Mouse (Mus musculus): ENCODE data around the gene Calcoco2. TPM values are rescaled to one million over a fixed set of nuclear protein-coding genes. Genes with fewer than 3 reads are reported as not detected.

Gene Calcoco2
- polyA plus RNA-seq, 1 experiment from 2014 or later = not detected

DNA sequence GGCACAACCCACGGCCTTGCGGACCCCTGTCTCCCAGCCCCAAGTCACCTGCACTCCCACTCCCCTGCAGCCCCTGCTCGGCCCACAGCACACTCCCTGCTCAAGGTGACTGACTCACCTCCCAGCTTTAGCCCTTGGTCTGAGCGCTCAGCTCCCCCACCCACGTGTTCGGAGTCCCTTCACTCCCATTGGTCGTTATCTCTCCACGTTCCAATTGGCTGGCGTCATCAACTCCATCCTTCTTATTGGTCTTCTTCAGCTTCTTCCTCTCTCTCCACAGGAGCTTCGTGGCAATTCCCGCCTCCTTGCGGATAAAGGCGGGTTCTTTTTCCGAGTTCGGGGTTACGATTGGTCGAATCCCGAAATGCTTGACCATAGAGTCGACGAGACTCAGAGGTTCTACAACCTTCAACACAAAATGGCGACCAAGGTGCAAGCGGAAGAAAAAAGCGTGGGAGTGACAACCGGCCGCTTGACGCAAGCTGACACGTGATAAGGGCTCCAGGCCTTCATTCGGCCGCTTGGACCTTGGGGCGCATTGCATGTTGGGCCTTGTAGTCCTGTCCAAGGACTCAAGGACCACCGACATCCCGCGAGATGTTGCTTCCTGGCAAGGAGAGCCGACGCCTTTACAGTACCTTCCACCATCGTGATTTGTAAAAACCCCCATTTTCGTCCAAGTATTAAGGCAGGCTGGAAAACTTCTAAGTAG is 36.1 kb downstream of the Calcoco2 start, which contains the start of gene Atp5g1:
Atp5g1 (minus strand) TSS at position 162 of the 712 bp plus-strand sequence.
- Histone ChIP-seq H3K9ac (peak within 1 kb of the TSS; percentile 87), H3K4me1 (peaks cover 21% of the 10 kb centered on the region), H3K27ac (peak within 1 kb of the TSS; percentile 78), H3K4me3 (peak within 1 kb of the TSS; percentile 76), H3K9me3 (replicated peaks) (no peaks in the 10 kb centered on the region), H3K36me3 (ENCODE audit: poor library complexity, severe bottlenecking) (peaks cover 22% of the 10 kb centered on the region), H3K27me3 (peaks cover 4% of the 10 kb centered on the region; the same call in 1 of the 2 replicates), H3K4me2 (peak within 1 kb of the TSS; percentile 93)
- peak; percentile 97 for ATAC-seq
- under 1% methylated on average over 37 of the region's 37 CpGs for WGBS

GRCm38 (mm10) chr11:96075177-96075508 is 36.6 kb downstream of the Calcoco2 start:
- Histone ChIP-seq H3K4me3 (peak overlapping the region; percentile 76), H3K27ac (peak overlapping the region; percentile 66), H3K36me3 (ENCODE audit: poor library complexity, severe bottlenecking) (peaks cover 27% of the 10 kb centered on the region), H3K4me1 (peaks cover 21% of the 10 kb centered on the region), H3K9me3 (replicated peaks) (no peaks in the 10 kb centered on the region), H3K27me3 (peaks cover 4% of the 10 kb centered on the region; the same call in 1 of the 2 replicates), H3K4me2 (peak overlapping the region; percentile 93), H3K9ac (peak overlapping the region; percentile 87)
- ATAC-seq = no peak; the same call in 1 of the 2 replicates
- WGBS = under 1% methylated on average over 15 of the region's 15 CpGs

GRCm38 (mm10) chr11:96074351-96075176 is 37.2 kb downstream of the Calcoco2 start:
- peak overlapping the region; percentile 66 for H3K27ac ChIP-seq
- H3K4me2 ChIP-seq = peak overlapping the region; percentile 93
- ATAC-seq = no peak
- no peaks in the 10 kb centered on the region for H3K9me3 ChIP-seq (replicated peaks)
- H3K36me3 ChIP-seq (ENCODE audit: poor library complexity, severe bottlenecking) = peaks cover 28% of the 10 kb centered on the region
- 31% methylated on average over 17 of the region's 17 CpGs for WGBS
- peak overlapping the region; percentile 87 for H3K9ac ChIP-seq
- H3K4me3 ChIP-seq = peak overlapping the region; percentile 76
- peaks cover 4% of the 10 kb centered on the region; the same call in 1 of the 2 replicates for H3K27me3 ChIP-seq
- peaks cover 21% of the 10 kb centered on the region for H3K4me1 ChIP-seq

GRCm38 (mm10) chr11:96073295-96073993 is 38.3 kb downstream of the Calcoco2 start:
- 0 out of 2 replicates have a peak overlapping the region, but pooled peaks have one; percentile 76 for H3K4me3 ChIP-seq
- H3K4me2 ChIP-seq = peak overlapping the region; percentile 93
- peaks cover 21% of the 10 kb centered on the region for H3K4me1 ChIP-seq
- peaks cover 4% of the 10 kb centered on the region; the same call in 1 of the 2 replicates for H3K27me3 ChIP-seq
- no peak overlapping the region for H3K27ac ChIP-seq
- H3K9ac ChIP-seq = 0 out of 2 replicates have a peak overlapping the region, but pooled peaks have one; percentile 87
- ATAC-seq = no peak
- WGBS = 92% methylated on average over 9 of the region's 9 CpGs
- H3K9me3 ChIP-seq (replicated peaks) = no peaks in the 10 kb centered on the region
- H3K36me3 ChIP-seq (ENCODE audit: poor library complexity, severe bottlenecking) = peaks cover 28% of the 10 kb centered on the region

DNA sequence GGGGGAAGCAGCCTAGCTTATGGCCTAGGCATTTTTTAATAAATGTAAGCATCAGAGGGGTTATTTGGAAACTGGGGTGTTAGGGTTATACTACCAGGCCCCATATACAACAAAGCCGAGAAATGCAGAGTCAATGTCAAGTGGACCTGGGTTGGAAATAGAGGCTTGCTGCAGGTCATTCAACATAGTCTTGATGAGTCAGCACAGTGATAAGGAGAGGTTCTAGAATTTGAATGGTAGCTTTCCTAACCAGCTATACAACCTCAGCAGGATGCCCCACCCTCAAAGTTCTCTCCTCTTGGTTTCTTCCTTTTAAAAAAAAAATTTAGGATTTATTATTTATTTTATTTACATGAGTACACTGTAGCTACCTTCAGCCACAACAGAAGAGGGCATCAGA is 40.8 kb downstream of the Calcoco2 start:
- Histone ChIP-seq H3K4me3 (no peak overlapping the region), H3K9ac (no peak overlapping the region), H3K27me3 (no peaks in the 10 kb centered on the region), H3K9me3 (replicated peaks) (no peaks in the 10 kb centered on the region), H3K4me2 (no peak overlapping the region), H3K27ac (no peak overlapping the region), H3K36me3 (ENCODE audit: poor library complexity, severe bottlenecking) (peaks cover 28% of the 10 kb centered on the region), H3K4me1 (peaks cover 16% of the 10 kb centered on the region)
- no peak for ATAC-seq
- WGBS = 100% methylated on average over 1 of the region's 1 CpGs

GRCm38 (mm10) chr11:96070353-96070752 is 41.4 kb downstream of the Calcoco2 start:
- WGBS = 97% methylated on average over 7 of the region's 7 CpGs

DNA sequence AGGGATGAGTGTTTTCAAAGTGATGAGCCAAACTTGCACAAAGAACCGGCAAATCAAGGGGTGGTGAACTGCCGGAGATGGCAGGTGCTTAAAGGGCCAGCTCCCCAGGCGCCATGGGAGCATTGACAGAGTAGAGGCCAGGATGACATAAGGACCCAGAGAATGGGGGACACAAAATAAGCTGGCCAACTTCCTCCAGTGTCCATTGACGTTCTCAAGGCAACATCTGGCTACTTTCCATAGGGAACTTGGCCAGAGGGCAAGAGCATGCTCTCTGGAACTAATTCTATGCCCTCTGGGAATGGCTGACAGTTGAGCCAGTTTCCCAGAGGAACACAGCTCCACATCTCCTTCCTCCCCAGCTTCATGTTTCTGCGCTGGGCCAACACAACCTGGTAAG is 43.5 kb downstream of the Calcoco2 start:
- Histone ChIP-seq H3K9ac (no peak overlapping the region), H3K27ac (no peak overlapping the region), H3K4me3 (no peak overlapping the region), H3K27me3 (no peaks in the 10 kb centered on the region), H3K9me3 (replicated peaks) (no peaks in the 10 kb centered on the region), H3K4me2 (no peak overlapping the region), H3K4me1 (peaks cover 17% of the 10 kb centered on the region), H3K36me3 (ENCODE audit: poor library complexity, severe bottlenecking) (peaks cover 23% of the 10 kb centered on the region)
- WGBS = 76% methylated on average over 5 of the region's 5 CpGs
- no peak for ATAC-seq

More at GRCm38 (mm10) chr11:96070353-96070752, 41.4 kb downstream of the Calcoco2 start:
- no peak overlapping the region for H3K4me2 ChIP-seq
- H3K27ac ChIP-seq = no peak overlapping the region
- H3K9ac ChIP-seq = no peak overlapping the region
- peaks cover 21% of the 10 kb centered on the region for H3K4me1 ChIP-seq
- no peak overlapping the region for H3K4me3 ChIP-seq
- ATAC-seq = no peak
- H3K9me3 ChIP-seq (replicated peaks) = no peaks in the 10 kb centered on the region
- H3K27me3 ChIP-seq = no peaks in the 10 kb centered on the region
- H3K36me3 ChIP-seq (ENCODE audit: poor library complexity, severe bottlenecking) = peaks cover 28% of the 10 kb centered on the region

GRCm38 (mm10) chr11:96065215-96065911 is 46.4 kb downstream of the Calcoco2 start, which contains the start of gene Ube2z:
Gene Ube2z (minus strand): TSS chr11:96065388.
- Histone ChIP-seq H3K36me3 (ENCODE audit: poor library complexity, severe bottlenecking) (peaks cover 23% of the 10 kb centered on the region), H3K9ac (peak within 1 kb of the TSS; percentile 87), H3K4me3 (peak within 1 kb of the TSS; percentile 76), H3K27ac (peak within 1 kb of the TSS; percentile 73), H3K4me2 (peak within 1 kb of the TSS; percentile 89), H3K27me3 (no peaks in the 10 kb centered on the region), H3K4me1 (peaks cover 27% of the 10 kb centered on the region), H3K9me3 (replicated peaks) (no peaks in the 10 kb centered on the region)
- 3% methylated on average over 50 of the region's 50 CpGs for WGBS
- ATAC-seq = peak; percentile 99

DNA sequence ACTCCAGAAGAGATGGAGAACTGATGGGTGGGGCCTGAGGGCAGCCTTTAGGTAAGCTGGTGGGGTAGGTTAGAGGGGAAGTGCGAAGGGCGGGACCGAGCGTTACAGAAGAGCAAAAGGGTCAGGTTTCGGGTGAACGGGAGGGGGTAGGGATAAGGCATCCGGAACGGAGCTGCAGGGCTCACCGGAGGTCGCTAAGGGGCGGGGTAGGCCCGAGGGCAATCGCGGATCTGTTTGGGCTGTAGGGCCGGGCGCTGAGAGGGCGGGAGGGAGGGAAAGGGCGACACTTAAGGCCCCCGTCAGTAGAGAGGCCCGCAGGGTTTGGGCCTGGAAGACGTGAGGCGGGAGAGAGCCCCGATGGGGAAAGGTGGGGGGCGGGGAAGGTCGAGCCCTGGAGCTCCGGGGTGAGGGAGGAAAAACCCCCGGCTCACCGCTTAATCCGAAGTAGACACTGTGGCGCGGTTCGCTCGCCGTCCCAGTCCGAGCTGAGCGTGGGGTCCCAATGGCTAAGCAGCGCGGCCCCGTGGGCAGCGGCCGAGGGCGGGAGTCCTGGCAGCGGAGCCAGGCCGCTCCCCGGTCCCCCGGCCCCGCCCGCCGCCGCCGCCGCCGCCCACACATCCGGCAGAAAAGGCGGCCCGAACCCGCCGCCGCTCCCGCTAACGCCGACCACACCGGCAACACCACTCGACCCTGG is 47.1 kb downstream of the Calcoco2 start:
- Histone ChIP-seq H3K36me3 (ENCODE audit: poor library complexity, severe bottlenecking) (peaks cover 26% of the 10 kb centered on the region), H3K27me3 (no peaks in the 10 kb centered on the region), H3K4me1 (peaks cover 27% of the 10 kb centered on the region), H3K27ac (peak overlapping the region; percentile 73), H3K9ac (peak overlapping the region; percentile 87), H3K4me3 (peak overlapping the region; percentile 76), H3K4me2 (peak overlapping the region; percentile 89), H3K9me3 (replicated peaks) (no peaks in the 10 kb centered on the region)
- ATAC-seq = peak; percentile 68
- under 1% methylated on average over 49 of the region's 64 CpGs for WGBS

DNA sequence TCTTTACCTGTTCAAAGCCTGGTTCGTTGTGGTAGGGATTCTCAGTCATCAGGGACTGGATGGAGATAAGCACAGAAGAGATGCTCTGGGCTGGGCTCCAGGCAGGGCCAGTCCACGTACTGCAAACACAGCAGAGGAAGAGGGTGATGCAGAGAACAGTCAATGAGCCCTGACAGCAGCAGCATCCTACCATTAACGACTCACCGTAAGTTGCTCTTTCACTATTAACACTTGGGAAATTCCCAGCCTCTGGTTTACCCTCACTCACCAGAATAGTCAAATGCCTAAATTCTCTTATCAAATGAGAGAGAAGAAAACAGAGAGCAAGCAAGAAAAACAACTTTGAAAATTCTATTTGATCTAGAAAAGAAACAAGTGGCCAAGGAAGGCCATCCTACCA is 53.5 kb downstream of the Calcoco2 start:
- Histone ChIP-seq H3K9me3 (replicated peaks) (no peaks in the 10 kb centered on the region), H3K27ac (no peak overlapping the region), H3K4me1 (peaks cover 11% of the 10 kb centered on the region), H3K4me3 (no peak overlapping the region), H3K4me2 (no peak overlapping the region), H3K27me3 (no peaks in the 10 kb centered on the region), H3K36me3 (ENCODE audit: poor library complexity, severe bottlenecking) (peaks cover 87% of the 10 kb centered on the region), H3K9ac (no peak overlapping the region)
- WGBS = 96% methylated on average over 4 of the region's 4 CpGs
- no peak for ATAC-seq

DNA sequence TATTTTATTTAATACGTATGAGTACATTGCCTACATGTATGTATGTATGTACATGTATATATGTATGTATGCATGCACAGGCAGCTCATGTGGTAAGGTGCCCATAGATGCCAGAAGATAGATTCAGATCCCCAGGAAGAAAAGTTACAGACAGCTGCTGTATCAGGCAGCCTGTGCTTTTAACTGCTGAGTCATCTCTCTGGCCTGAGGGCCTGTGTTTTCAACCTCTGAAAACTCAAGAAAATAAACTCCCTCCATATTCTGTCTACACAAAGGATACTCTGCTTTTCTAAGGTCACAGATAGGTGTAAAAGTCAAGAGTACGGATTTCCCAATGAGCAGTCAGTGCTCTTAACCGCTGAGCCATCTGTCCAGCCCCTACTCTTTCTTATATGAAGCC is 60.9 kb downstream of the Calcoco2 start:
- Histone ChIP-seq H3K9ac (no peak overlapping the region), H3K9me3 (replicated peaks) (no peaks in the 10 kb centered on the region), H3K4me1 (no peaks in the 10 kb centered on the region), H3K27ac (no peak overlapping the region), H3K4me3 (no peak overlapping the region), H3K27me3 (no peaks in the 10 kb centered on the region), H3K4me2 (no peak overlapping the region), H3K36me3 (ENCODE audit: poor library complexity, severe bottlenecking) (peaks cover 91% of the 10 kb centered on the region)
- no peak for ATAC-seq
- 89% methylated on average over 3 of the region's 3 CpGs for WGBS

Measured in forebrain, embryonic 13.5 days (tissue).